Mouse (Mus musculus): ENCODE results near the gene Shisa9.

The Shisa9 gene

DNA sequence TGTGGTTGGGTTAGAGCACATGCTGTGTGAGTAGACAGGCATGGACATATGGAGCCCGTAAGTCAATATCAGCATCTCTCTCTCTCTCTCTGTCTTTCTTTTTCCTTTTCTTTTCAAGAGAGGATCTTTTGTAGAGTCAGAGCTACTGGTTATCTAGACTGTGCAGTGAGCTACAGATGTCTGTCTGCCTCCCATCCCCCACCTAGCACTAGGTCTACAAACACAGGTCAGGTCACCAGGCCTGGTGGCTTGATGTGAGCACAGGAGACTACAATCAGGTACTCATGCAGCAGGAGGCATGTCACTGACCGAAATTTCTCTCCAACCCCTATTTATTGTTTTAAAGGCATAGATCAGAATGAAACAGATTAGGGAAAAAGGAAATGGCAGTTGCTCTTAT, 219.1 kb downstream of the Shisa9 start:
- DNase-seq, result no peak

DNA sequence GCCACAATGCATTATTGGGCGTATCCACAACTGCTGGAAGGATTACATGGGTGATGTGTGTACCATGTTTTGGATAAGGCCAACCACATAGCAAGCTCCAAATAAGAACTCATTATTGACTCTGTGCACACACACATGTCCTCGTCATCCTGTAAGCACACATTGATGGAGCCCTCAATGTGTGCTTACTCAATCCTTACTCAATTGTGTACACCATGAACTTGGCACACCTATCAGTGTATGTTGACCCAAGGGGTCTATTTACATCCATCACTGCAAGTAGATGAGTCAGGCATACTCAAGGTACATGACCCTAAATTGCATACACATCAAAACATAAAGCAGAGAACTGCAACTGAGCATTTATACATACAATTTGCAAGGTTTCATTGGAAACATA, 220.5 kb downstream of the Shisa9 start:
- DNase-seq, result no peak

DNA sequence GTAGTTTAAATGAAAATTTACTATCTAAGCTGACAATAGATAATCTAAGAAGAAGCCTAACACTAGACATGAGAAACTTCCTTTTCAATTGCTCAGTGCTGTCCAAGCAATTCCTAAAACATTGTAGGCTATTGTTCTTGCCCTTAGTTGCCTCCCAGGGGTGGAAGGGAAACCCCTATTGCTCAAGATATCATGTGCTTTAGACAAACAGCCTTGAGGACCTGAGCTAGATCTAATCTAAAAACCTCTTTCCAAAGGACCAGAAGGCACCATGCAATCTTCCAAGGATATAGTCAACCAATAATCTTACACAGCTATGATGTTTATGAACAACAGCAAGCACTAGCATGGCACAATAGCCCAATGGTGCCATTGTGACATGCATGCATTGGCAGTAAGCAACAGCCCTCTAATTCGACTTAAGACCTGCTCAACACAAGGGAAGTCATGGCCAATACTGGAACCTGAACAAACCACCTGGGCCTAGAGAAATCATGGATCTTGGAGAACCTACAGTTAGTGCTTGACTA, 222.6 kb downstream of the Shisa9 start:
- DNase-seq, result no peak

DNA sequence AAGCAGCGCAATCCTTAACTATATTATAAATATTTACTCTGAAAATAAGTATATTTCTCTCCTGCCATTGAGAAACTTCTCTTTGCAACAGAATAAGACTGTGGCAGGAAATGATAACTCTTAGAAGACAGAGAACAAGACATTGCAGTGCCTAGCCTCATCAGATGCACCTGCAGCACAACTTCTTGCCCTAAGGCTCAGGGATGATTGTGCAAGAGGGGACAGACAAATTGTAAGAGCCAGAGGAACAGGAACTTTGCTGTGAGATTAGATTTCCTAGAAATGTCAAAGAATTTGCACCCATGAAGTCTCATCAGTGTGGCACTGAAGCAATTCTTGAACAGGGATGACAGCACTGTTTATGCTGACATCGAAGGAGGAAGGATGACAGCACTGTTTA, 223.0 kb downstream of the Shisa9 start:
- no peak for DNase-seq

DNA sequence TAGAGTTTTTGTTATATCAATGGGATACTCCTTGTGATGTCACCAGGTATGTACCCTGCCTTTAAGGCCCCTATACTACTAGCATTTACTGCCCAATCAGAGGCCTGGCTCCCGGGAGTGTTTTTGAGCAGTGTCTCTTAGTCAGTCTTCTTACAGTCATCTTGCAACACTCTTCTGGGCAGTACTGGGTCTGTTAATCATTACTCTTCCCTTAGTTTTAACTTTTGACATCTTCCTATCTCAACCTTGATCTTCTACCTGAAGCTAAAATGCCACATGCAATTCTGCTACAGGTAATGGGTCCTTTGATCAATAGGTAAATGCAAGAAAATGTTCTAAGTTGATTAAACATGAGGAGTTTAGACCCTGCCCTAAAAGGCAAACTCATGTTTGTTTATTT, 225.4 kb downstream of the Shisa9 start:
- DNase-seq, result no peak

DNA sequence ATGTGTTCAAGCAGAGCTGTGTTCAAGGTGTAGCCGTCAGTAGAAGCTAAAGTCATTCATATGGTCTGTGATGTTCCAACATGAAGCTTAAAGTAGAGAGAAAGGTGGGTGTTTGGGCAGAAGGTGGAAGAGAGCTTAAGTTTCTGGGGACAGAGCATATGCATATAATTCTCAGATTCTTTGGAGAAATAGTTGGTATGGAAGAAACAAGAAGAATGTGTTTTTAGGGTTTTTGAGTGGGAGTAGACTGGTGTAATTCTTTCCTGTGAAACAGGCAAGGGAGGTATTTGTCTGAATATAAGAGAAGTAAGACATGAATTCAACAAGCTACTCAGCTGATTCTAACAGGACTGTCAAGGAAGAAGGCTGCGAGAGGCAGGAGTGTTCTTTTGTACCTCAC, 225.9 kb downstream of the Shisa9 start:
- DNase-seq, result no peak

DNA sequence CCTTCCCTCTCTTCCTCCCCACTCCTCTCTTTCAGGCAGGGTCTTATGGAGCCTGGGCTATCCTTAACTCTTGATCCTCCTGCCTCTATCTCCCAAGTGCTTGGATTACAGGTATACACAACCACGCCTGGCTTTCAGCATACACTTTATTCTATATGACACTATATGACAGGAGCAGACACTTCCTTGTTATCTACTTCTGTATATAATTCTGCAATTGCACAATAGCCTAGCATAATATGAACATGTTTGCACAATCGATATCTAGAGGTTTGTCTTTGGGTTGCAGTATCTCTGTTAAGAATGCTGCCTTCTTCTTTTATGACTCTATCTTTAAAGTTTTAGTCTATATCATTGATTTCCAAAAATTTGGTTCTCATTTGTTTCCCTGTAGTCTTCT, 230.1 kb downstream of the Shisa9 start:
- DNase-seq, result no peak

DNA sequence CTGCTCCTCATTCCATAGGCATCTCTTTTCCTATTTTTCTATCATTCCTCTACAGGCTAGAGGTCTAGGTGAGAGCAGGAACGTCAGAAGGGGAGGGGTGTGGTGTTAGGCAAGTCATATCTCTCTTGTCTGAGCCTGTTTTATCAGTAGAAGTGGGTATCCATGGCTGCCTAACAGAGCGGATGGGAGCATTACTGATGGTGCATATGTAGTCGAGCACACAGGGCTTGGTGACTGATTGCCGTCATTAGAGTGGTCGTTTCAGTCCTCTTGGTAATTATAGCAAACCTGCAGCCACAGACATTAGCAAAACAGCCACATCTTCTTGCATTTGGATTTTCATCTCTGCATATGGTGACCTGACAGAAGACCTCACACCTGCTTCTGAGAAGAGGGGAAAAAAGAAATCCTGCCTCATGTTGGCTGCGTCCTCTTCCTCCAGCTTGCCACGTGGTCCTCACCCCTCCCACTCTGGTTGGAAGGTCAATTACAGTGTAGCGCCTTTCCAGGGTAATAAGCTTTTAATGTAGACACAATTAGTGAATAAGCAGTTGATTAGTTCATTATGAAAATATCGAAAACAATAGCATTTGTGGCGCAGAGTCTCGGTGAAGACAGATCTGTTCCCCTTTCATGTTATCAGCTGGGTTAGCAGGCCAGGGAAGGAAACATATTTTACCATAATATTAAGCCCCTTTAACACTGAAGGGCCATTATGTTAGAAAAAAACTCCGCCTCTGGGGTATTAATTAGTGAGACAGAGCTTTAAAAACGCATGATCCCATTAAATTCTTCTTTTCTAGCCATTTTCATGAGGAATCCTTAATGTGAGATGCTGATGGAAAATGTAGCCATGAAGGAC, 233.6 kb downstream of the Shisa9 start:
- no peak for DNase-seq

DNA sequence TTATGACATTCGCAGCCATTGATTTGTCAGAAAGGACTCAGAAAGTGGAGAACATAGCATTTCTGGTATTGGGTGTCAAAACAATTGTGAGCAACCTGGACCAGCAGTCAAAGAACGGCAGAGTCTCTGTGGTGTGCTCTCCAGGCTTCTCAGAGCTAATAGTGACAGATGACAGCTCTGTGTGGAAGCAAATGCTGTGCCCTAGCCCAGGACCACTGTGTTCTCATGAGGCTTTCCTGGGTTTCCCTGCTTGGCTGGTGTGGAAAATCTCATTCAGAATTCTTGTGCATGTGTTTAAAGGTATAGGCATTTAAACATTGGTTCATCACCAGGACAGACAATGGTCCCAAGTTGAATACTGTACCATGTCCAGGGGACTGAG, 234.2 kb downstream of the Shisa9 start:
- no peak for DNase-seq

DNA sequence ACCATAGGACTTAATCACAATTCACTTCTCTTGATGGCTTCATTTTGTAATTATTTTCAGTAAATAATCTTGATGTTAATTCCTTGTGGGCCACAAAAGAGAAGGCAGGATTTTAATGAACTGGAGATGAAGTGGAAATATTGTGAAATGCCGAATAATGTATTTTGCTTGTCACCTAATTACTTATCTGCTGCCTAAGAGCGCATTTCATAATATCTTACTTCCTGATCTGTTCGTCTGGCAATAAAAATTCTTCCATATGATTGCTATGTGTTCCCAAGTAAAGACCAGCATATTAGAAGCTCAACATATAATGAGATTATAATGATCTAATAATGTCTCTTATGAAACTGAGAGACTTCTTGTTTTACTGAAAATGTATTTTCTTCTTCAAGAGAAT, 235.9 kb downstream of the Shisa9 start:
- no peak for DNase-seq

DNA sequence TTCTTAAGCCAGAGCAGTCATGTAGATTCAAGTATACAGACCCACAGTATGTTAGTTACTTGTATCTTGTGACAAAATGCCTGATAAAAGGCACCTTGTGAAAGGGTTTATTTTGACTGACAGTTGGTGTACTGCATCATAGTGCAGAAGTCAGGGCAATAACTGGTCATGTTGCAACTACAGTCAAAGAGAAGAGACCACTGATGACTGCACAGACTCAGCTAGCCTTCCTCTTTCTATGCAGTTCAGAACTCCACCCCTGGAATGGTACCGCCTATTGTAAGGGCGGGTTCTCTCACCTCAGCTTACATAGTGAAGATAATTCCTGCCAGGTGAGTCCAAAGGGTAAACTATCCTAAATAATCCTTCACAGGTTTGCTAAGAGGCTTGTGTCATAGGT, 239.6 kb downstream of the Shisa9 start:
- no peak for DNase-seq

DNA sequence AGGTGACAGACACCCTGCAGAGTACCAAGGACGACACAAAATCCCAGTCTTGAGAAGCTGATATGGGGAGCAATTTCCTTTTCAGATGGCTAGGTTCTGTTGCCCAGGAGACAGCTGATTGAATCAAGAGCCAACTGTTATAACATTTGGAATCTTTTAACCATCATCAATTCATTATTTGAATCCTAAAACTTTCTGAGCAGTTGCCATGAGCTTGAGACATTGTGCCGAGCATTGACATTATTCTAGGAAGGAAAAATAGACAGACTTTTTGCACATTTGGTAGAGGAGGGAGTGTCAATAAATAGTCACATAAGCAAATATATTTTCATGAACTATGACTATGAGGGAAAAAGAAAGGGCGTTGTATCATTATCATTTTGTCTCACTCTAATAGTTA, 243.0 kb downstream of the Shisa9 start:
- no peak for DNase-seq

DNA sequence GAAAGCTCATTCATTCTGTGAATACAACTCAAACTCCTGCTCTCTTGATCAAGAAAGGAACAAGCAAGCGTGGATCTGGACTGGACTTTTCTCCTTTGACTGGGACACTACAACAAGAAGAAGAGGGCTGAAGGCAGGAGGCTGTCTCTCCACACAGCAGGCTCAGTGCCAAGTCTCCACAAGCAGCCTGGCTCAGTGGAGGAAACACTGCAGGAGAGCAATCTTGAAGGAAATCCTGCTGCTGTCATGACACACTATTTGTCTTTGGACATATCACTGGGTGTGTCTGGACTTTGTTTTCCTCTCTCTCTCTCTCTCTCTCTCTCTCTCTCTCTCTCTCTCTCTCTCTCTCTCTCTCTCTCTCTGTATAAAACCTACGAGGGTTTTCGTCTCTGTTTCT, 249.4 kb downstream of the Shisa9 start:
- no peak for DNase-seq

DNA sequence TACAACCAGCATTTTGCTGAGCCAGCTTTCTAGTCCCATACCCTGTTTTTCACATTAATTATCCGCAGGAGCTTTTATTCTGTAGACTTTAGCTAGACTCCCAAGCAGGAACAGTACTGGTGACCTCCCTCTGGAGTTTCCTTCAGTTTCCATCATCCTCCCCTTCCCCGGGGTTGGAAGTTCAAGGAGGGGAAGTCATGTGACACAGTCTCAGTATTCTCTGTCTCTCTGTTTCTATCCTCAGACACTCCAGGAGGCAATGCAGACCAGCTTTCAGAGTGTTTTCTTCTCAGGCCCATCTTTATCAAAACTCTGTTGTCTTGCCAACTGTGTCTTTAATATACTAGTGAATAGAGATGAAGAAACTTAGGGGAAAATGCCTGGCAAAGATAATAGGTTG, 250.4 kb downstream of the Shisa9 start:
- DNase-seq, result no peak

DNA sequence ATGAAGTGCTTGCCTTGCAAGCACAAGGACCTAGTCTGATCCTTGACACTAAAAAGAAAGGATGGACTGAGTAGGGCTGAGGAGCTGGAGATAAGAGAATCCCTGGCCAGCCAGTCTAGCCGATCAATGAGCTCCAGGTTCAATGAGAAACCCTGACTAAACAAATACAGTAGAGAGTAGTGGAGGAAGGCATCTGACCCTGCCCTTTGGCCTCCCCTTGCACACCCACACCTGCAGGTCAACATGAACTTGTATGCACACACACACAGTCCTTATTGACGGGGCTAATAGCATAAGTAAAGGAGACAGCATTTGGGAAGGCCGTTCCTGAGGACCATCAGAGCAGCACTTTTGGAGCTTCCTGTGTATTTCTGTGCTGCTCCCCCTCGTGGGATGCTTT, 254.7 kb downstream of the Shisa9 start:
- DNase-seq, result no peak

DNA sequence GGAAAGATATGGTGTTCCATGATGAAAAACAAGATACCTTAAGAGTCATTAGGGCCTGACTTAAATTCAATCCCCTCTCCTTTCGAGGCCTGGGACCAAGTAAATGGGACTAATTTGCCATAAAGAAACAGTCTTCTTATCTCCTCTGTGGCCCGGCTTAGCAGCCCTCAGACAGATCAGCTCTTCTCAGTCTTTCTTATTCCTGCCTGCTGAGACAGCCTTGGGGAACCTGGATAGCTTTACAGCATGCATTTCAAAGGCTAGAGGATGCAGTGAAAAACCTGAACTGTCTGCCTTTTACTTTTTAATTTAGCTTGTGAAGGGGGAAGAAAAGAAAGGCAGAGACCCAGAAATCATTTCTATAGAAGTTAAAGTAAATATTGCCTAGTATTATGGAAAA, 275.4 kb downstream of the Shisa9 start:
- no peak for DNase-seq

DNA sequence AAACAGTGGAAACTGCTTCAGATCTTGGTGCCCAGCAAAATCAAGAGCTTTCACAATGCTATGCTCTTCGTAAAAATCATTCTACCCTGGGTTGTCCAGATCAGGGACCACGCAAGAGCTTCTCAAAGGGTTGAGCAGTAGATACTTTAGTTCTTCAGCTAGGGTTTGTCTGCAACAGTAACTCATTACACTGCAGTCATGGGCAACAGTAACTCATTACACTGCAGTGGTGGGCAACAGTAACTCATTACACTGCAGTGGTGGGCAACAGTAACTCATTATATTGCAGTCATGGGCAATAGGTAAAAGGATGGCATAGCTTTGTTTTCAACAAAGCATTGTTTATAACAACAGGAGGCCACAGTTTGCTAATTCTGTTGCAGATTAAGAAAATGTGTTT, 281.9 kb downstream of the Shisa9 start:
- DNase-seq, result no peak

DNA sequence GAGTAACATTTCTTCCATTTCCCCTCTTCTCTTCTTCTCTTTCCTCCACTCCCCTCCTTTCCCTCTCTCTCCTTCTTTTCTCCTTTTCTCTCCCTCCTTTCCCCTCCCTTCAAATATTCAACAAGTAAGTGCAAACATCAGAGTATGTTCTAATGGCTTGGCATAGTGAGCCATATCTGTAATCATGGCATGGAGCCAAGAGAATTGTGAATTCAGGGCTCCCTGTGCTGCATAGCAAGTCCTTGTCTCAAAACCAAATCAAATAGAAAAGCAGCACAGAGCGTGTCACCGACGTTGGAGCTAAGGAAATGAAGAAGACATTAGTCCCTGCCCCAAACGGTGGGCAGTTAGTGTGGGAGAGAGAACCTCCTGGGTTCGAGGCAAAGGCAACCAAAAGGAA, 316.6 kb downstream of the Shisa9 start:
- no peak for DNase-seq

DNA sequence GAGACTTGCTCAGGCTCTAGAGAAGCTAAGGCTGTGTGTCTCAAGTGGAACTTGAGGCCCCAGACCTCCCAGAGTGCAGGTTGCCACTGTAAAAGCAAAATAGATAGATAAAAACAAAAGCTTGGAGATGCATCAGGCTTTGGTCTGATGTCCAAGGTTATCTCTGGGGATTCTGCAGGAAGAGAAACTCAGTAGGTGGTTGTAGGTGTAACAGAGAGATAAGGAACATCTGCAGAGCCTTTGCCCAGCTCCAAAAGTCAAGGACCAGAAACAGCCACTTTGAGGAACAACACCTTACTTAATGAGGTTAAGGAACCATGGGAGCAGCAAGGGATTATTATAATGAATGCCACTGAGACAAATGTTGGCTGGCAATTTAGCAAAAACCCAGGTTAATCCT, 319.5 kb downstream of the Shisa9 start:
- DNase-seq, result no peak

DNA sequence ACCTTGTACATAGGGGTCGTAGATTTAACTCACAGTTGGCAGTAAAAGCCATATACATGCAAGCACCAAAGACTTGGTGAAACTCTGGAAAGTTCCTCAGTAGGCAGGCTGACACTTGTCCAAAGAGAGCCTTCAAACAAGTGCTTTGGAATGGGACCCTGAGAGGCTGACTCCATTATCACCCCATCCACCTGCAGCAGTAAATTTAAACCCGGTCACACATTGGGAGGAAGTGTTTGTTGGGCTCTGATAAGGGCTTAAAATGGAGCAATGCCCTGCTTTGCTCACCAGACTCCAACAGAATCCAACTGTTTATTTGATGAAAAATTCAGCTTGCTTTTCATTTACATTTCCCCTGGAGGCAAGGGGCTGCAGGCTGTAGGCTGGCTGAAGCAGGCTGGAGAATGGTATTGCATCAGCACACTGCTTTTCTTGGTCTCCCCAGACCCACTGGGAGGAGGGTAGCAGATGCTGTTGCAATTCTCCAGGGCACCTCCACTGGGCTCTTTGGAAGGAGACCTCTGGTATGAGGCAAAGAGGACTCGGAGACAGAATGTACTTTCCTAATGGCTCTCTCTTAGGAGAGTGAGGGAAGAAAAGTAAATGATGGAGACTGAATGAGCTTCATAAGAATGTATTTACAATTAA, 323.5 kb downstream of the Shisa9 start:
- no peak for DNase-seq

DNA sequence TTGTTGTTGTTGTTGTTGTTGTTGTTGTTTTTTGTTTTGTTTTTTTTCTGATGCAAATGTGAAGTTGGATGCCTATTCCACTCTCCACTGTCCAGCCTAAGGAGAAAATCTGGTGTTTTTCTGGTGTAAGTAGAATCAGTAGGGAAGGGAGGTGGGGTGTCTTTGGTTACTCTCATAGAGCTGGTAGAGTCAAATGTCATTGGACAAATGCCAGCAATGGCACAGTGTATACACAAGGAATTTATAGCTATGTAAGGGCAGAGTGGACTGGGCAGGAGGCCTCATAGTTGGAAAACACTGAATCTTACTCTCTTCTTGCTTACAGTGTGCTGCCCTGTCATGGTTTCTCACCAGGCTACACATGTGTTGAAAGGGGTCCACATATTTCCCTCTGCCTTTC, 325.9 kb downstream of the Shisa9 start:
- DNase-seq, result no peak

DNA sequence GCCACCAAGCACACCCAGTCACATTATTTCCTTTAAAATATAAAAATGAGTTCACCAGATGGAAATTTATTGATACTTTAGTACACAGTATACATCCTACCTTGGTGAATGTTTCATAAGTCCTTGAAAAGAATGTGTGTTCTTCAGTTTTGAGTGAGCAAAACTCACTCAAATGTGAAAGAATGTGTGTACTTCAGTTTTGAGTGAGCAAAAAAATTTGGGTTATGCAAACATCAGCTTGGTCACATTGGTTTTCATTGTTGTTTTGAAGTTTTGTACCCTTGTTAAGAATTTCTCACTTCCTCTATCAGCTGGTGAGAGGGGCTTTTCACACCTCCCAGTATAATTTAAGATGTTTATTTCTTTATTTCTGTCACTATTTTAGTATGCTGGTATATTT, 331.7 kb downstream of the Shisa9 start:
- DNase-seq, result no peak

Measured in B cell, adult 2 months (primary cell).